Mouse (Mus musculus): ENCODE results near the gene Hist2h2be. TPM values are rescaled to one million over a fixed set of nuclear protein-coding genes. Genes with fewer than 3 reads are reported as not detected.
"Not testable (repeated sequence)": the region's sequence is repeated elsewhere in the genome, so short reads cannot be mapped to it uniquely, and the experiment has no call there.

Gene Hist2h2be
- polyA plus RNA-seq, 1 experiment from 2014 or later: 9.7 TPM

- peaks cover 11% of the 10 kb centered on the region for H3K4me1 ChIP-seq (ENCODE audit: control insufficient read depth, insufficient read depth, low read length)
- peak within 1 kb of the TSS; percentile 61; the same call in 1 of the 2 replicates for H3K9ac ChIP-seq (replicated peaks; ENCODE audit: low read depth, low read length)
- no peaks in the 10 kb centered on the region for H3K36me3 ChIP-seq (ENCODE audit: control insufficient read depth, insufficient read depth, low read length)
- H3K27me3 ChIP-seq (ENCODE audit: control insufficient read depth, insufficient read depth, low read length): no peaks in the 10 kb centered on the region
- peak within 1 kb of the TSS; percentile 82 for H3K4me2 ChIP-seq (replicated peaks; ENCODE audit: low read depth, low read length)
- H3K9me3 ChIP-seq (ENCODE audit: control insufficient read depth, low read depth, low read length): no peaks in the 10 kb centered on the region
- peak within 1 kb of the TSS; percentile 95 for H3K27ac ChIP-seq (ENCODE audit: low read length)
- peak within 1 kb of the TSS; percentile 47 for H3K4me3 ChIP-seq (ENCODE audit: low read depth, low read length)
- ATAC-seq (ENCODE audit: insufficient number of reproducible peaks, insufficient read depth, low FRiP score, low read depth): peak; percentile 75
- WGBS: 13% methylated on average over 28 of the region's 30 CpGs
Measured at GRCm38 (mm10) chr3:96268051-96268775, 47.3 kb downstream of the Hist2h2be start, which contains the start of gene Hist2h3b. TSS of gene Hist2h3b (plus strand) at chr3:96268654.

GRCm38 (mm10) chr3:96268776-96269378 is 48.0 kb downstream of the Hist2h2be start:
- not testable (repeated sequence) for H3K9me3 ChIP-seq (ENCODE audit: control insufficient read depth, low read depth, low read length); H3K27me3 ChIP-seq (ENCODE audit: control insufficient read depth, insufficient read depth, low read length); H3K36me3 ChIP-seq (ENCODE audit: control insufficient read depth, insufficient read depth, low read length)
- H3K27ac ChIP-seq (ENCODE audit: low read length): peak overlapping the region; percentile 95
- peak overlapping the region; percentile 31 for H3K4me3 ChIP-seq (ENCODE audit: low read depth, low read length)
- H3K9ac ChIP-seq (replicated peaks; ENCODE audit: low read depth, low read length): peak overlapping the region; percentile 61; the same call in 1 of the 2 replicates
- H3K4me1 ChIP-seq (ENCODE audit: control insufficient read depth, insufficient read depth, low read length): peaks cover 11% of the 10 kb centered on the region
- ATAC-seq (ENCODE audit: insufficient number of reproducible peaks, insufficient read depth, low FRiP score, low read depth): peak; percentile 26; the same call in 1 of the 2 replicates
- under 1% methylated on average over 12 of the region's 44 CpGs for WGBS
- peak overlapping the region; percentile 47 for H3K4me2 ChIP-seq (replicated peaks; ENCODE audit: low read depth, low read length)

- peak within 1 kb of the TSS; percentile 47 for H3K4me3 ChIP-seq (ENCODE audit: low read depth, low read length)
- peak within 1 kb of the TSS; percentile 61 for H3K9ac ChIP-seq (replicated peaks; ENCODE audit: low read depth, low read length)
- ATAC-seq (ENCODE audit: insufficient number of reproducible peaks, insufficient read depth, low FRiP score, low read depth): peak; percentile 96
- no peaks in the 10 kb centered on the region for H3K9me3 ChIP-seq (ENCODE audit: control insufficient read depth, low read depth, low read length)
- H3K27ac ChIP-seq (ENCODE audit: low read length): peak within 1 kb of the TSS; percentile 95
- H3K4me1 ChIP-seq (ENCODE audit: control insufficient read depth, insufficient read depth, low read length): peaks cover 3% of the 10 kb centered on the region; the same call in 1 of the 2 replicates
- WGBS: under 1% methylated on average over 45 of the region's 45 CpGs
- H3K36me3 ChIP-seq (ENCODE audit: control insufficient read depth, insufficient read depth, low read length): no peaks in the 10 kb centered on the region
- peak within 1 kb of the TSS; percentile 82 for H3K4me2 ChIP-seq (replicated peaks; ENCODE audit: low read depth, low read length)
- H3K27me3 ChIP-seq (ENCODE audit: control insufficient read depth, insufficient read depth, low read length): no peaks in the 10 kb centered on the region
Measured at GRCm38 (mm10) chr3:96269511-96270474, 48.9 kb downstream of the Hist2h2be start, which contains the start of gene Hist2h2bb. TSS of gene Hist2h2bb (plus strand) at chr3:96269752.

Small RNAs within 50 kb of the gene (microRNA-seq; reads per million reads assigned to microRNA genes)
- not detected for gene Gm44492
- not detected for gene Gm47311
- not detected for gene Gm47313

Other genes starting within 250 kb of the Hist2h2be start
- 31.3 and 36.3 TPM in 2 replicates for gene Plekho1, start 225.1 kb upstream of the Hist2h2be start, polyA plus RNA-seq (2014; fragmentation: Nextera tagmentation; extraction: Ambion mirVana)
- 22.5 and 26.8 TPM in 2 replicates for gene Vps45, start 162.7 kb upstream of the Hist2h2be start, polyA plus RNA-seq (2014; fragmentation: Nextera tagmentation; extraction: Ambion mirVana)
- 13.9 and 16.2 TPM in 2 replicates for gene Otud7b, start 116.6 kb upstream of the Hist2h2be start, polyA plus RNA-seq (2014; fragmentation: Nextera tagmentation; extraction: Ambion mirVana)
- 20.8 and 24.6 TPM in 2 replicates for gene Mtmr11, start 59.1 kb upstream of the Hist2h2be start, polyA plus RNA-seq (2014; fragmentation: Nextera tagmentation; extraction: Ambion mirVana)
- 161 and 166 TPM in 2 replicates for gene Sf3b4, start 48.8 kb upstream of the Hist2h2be start, polyA plus RNA-seq (2014; fragmentation: Nextera tagmentation; extraction: Ambion mirVana)
- 5.7 and 6.5 TPM in 2 replicates for gene Sv2a, start 40.0 kb upstream of the Hist2h2be start, polyA plus RNA-seq (2014; fragmentation: Nextera tagmentation; extraction: Ambion mirVana)
- gene Bola1, start 1.4 kb upstream of the Hist2h2be start, polyA plus RNA-seq (2014; fragmentation: Nextera tagmentation; extraction: Ambion mirVana): 52.7 and 61.3 TPM in 2 replicates
- gene Hist2h2ab, start 1.3 kb upstream of the Hist2h2be start, polyA plus RNA-seq (2014; fragmentation: Nextera tagmentation; extraction: Ambion mirVana): 1.6 and 2.6 TPM in 2 replicates
- 7.6 and 8.8 TPM in 2 replicates for gene Hist2h2ac, start 239 bp upstream of the Hist2h2be start, polyA plus RNA-seq (2014; fragmentation: Nextera tagmentation; extraction: Ambion mirVana)
- 4.9 and 6.2 TPM in 2 replicates for gene Hist2h3c2, start 18.0 kb downstream of the Hist2h2be start, polyA plus RNA-seq (2014; fragmentation: Nextera tagmentation; extraction: Ambion mirVana)
- gene Hist2h2aa2, start 19.2 kb downstream of the Hist2h2be start, polyA plus RNA-seq (2014; fragmentation: Nextera tagmentation; extraction: Ambion mirVana): 54.1 and 54.7 TPM in 2 replicates
- 12.3 and 17.2 TPM in 2 replicates for gene Hist2h2aa1, start 24.4 kb downstream of the Hist2h2be start, polyA plus RNA-seq (2014; fragmentation: Nextera tagmentation; extraction: Ambion mirVana)
- 1.4 and 3.0 TPM in 2 replicates for gene Hist2h3c1, start 25.6 kb downstream of the Hist2h2be start, polyA plus RNA-seq (2014; fragmentation: Nextera tagmentation; extraction: Ambion mirVana)
- gene Hist2h4, start 42.2 kb downstream of the Hist2h2be start, polyA plus RNA-seq (2014; fragmentation: Nextera tagmentation; extraction: Ambion mirVana): 9.6 and 15.0 TPM in 2 replicates
- 68.9 and 80.2 TPM in 2 replicates for gene Hist2h3b, start 47.5 kb downstream of the Hist2h2be start, polyA plus RNA-seq (2014; fragmentation: Nextera tagmentation; extraction: Ambion mirVana)
- 20.5 and 23.7 TPM in 2 replicates for gene Hist2h2bb, start 48.6 kb downstream of the Hist2h2be start, polyA plus RNA-seq (2014; fragmentation: Nextera tagmentation; extraction: Ambion mirVana)
- gene Fcgr1, start 72.8 kb downstream of the Hist2h2be start, polyA plus RNA-seq (2014; fragmentation: Nextera tagmentation; extraction: Ambion mirVana): 3.0 and 3.8 TPM in 2 replicates
- gene BC107364, start 231.2 kb downstream of the Hist2h2be start, polyA plus RNA-seq (2014; fragmentation: Nextera tagmentation; extraction: Ambion mirVana): not detected in 2 replicates